Mouse (Mus musculus) neural tube, embryonic 14.5 days (tissue): ENCODE results near the gene Dusp1. TPM values are rescaled to one million over a fixed set of nuclear protein-coding genes. Genes with fewer than 3 reads are reported as not detected.

Experiments used
- ATAC-seq: fragments of 200-750 bp; cut with Nextera tagmentation; 2 replicates; pipeline ENCODE4 v1.8.0; 2017; ENCODE audit warnings: low read depth, mild to moderate bottlenecking, moderate TSS enrichment, moderate library complexity
- H3K27ac ChIP-seq: fragments of 300-500 bp; sonication (generic); 2 replicates; pipeline ENCODE4 v1.5.1; 2014; ENCODE audit warnings: low read depth, mild to moderate bottlenecking, control low read depth, low read length, moderate library complexity, mixed read lengths
- H3K27me3 ChIP-seq: fragments of 300-500 bp; sonication (generic); 2 replicates; pipeline ENCODE4 v1.6.1; 2014; ENCODE audit warnings: low read length; ENCODE audit not compliant: control insufficient read depth, insufficient read depth
- H3K36me3 ChIP-seq: fragments of 300-500 bp; sonication (generic); 2 replicates; pipeline ENCODE4 v1.6.1; 2014; ENCODE audit warnings: low read length, mixed read lengths; ENCODE audit not compliant: control insufficient read depth, insufficient read depth
- H3K4me1 ChIP-seq: fragments of 300-500 bp; sonication (generic); 2 replicates; pipeline ENCODE4 v1.6.1; 2014; ENCODE audit warnings: low read length; ENCODE audit not compliant: control insufficient read depth, insufficient read depth
- H3K4me2 ChIP-seq: fragments of 300-500 bp; sonication (generic); 2 replicates; pipeline ENCODE4 v1.6.1; 2014; ENCODE audit warnings: mild to moderate bottlenecking, low read depth, low read length, control low read depth
- H3K4me3 ChIP-seq: fragments of 300-500 bp; sonication (generic); 2 replicates; pipeline ENCODE4 v1.5.1; 2014; ENCODE audit warnings: low read depth, low read length, control low read depth, mixed read lengths
- H3K9ac ChIP-seq: fragments of 300-500 bp; sonication (generic); replicated peaks from 2 replicates; pipeline ENCODE4 v1.6.1; 2014; ENCODE audit warnings: low read depth, mild to moderate bottlenecking, control low read depth, low read length, mixed read lengths
- H3K9me3 ChIP-seq: fragments of 300-500 bp; sonication (generic); 2 replicates; pipeline ENCODE4 v1.6.1; 2016; ENCODE audit warnings: low read length; ENCODE audit not compliant: control insufficient read depth
- WGBS: fragments of 180-500 bp; shearing (Covaris S2); extraction: QIAGEN DNeasy Blood & Tissue Kit; methylation state at CpG from one replicate; pipeline ENCODE4 v1.1.7; 2014; 5-methylcytosine and 5-hydroxymethylcytosine counted together
- polyA plus RNA-seq: library from polyadenylated mRNA; unstranded; fragments of >200 nt; fragmentation: Nextera tagmentation; extraction: Ambion mirVana; gene quantifications from 2 replicates; pipeline ENCODE4 v1.2.1, GENCODE M21; 2014

Dusp1 gene
- polyA plus RNA-seq, 1 experiment from 2014 or later: 27.2 TPM

DNA sequence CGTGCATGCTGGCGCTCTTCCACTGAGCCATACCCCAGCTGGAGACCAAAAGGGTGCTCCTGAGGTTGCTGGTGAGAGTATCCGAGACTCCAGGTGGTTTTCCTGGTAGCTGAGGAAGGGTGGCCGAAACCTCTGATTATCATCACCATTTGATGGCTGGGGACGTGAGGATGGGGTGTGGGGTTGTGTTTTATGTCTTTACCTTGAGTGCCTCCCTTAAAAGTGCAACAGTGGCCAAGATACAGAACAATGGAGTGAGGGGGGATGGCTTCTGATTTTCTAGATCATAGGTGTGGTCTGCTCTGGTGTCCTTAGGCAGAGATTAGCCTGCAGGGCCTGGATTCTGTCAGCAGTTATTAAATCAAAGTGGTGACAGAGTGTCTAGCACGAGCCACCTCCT is 17.5 kb upstream of the Dusp1 start:
- 89% methylated on average over 6 of the region's 6 CpGs for WGBS
- Histone ChIP-seq H3K36me3 (no peaks in the 10 kb centered on the region), H3K4me3 (no peak overlapping the region)

DNA sequence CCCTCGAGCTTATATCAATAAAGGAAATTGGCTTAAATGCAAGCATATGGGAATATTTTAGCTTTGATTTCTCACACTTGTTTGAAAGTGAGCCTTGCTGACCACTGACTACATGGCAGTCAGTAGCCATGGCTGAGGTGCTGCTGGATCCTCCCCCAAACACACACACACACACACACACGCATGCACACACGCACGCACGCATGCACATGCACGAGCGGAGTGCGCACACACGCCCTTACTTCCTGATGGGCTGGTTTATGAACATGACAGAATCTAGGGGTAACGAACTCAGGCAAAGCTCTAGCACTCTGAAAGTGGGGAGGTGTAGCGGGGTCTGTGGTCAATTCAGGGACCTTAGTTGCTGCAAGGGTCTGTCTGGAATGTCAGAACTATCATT is 16.8 kb upstream of the Dusp1 start:
- Histone ChIP-seq H3K4me2 (no peak overlapping the region), H3K4me1 (no peaks in the 10 kb centered on the region), H3K9me3 (no peaks in the 10 kb centered on the region), H3K36me3 (no peaks in the 10 kb centered on the region), H3K27ac (no peak overlapping the region), H3K4me3 (no peak overlapping the region), H3K9ac (no peak overlapping the region), H3K27me3 (no peaks in the 10 kb centered on the region)
- WGBS: 97% methylated on average over 11 of the region's 11 CpGs
- no peak for ATAC-seq

More for the DNA sequence above, 17.5 kb upstream of the Dusp1 start:
- H3K27ac ChIP-seq: no peak overlapping the region
- no peak overlapping the region for H3K9ac ChIP-seq
- H3K4me1 ChIP-seq: no peaks in the 10 kb centered on the region
- no peak overlapping the region for H3K4me2 ChIP-seq
- no peaks in the 10 kb centered on the region for H3K9me3 ChIP-seq
- no peaks in the 10 kb centered on the region for H3K27me3 ChIP-seq
- no peak for ATAC-seq

DNA sequence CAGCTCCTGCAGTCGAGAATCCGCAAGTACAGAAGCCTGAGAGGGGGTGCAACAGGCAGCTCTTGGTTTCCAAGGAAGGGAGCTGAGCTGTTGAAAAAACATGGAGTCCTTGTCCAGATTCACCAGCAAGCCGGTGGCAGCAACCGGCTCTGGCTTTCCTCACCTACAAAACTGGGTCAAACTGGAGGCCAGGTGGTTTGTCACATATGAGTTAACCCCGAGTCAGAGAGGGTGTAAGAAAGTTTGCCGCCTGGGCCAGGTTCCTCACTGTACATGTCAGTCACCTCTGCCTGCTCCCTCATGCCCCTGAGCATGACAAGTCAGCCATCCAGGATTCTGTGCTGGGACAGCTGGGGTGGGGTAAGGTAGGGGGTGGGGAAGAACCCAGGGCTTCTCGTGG is 16.2 kb upstream of the Dusp1 start:
- Histone ChIP-seq H3K9me3 (no peaks in the 10 kb centered on the region), H3K27me3 (no peaks in the 10 kb centered on the region), H3K27ac (no peak overlapping the region), H3K36me3 (no peaks in the 10 kb centered on the region), H3K4me2 (no peak overlapping the region), H3K9ac (no peak overlapping the region), H3K4me1 (no peaks in the 10 kb centered on the region), H3K4me3 (no peak overlapping the region)
- WGBS: 92% methylated on average over 7 of the region's 7 CpGs
- ATAC-seq: no peak

DNA sequence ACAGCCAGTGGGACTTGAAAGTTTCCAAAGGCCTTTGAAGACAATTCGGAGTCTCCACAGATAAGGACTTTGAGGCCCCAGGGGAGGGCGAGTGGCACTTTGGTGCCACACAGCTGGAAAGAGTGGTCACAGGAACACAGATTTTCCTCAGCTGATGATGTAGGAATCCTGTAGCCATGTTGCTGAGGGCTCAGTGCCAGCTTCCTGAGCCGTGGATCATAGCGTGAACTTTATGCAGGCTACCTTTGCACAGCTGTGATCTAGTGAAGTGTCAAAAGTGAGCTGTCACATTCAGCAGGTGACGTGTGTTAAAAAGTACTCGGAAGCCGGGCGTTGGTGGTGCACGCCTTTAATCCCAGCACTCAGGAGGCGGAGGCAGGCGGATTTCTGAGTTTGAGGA is 15.4 kb upstream of the Dusp1 start:
- no peaks in the 10 kb centered on the region for H3K4me1 ChIP-seq
- H3K4me3 ChIP-seq: no peak overlapping the region
- H3K27ac ChIP-seq: no peak overlapping the region
- H3K27me3 ChIP-seq: no peaks in the 10 kb centered on the region
- ATAC-seq: no peak
- H3K4me2 ChIP-seq: no peak overlapping the region
- H3K36me3 ChIP-seq: no peaks in the 10 kb centered on the region
- H3K9me3 ChIP-seq: no peaks in the 10 kb centered on the region
- 92% methylated on average over 11 of the region's 11 CpGs for WGBS
- no peak overlapping the region for H3K9ac ChIP-seq

DNA sequence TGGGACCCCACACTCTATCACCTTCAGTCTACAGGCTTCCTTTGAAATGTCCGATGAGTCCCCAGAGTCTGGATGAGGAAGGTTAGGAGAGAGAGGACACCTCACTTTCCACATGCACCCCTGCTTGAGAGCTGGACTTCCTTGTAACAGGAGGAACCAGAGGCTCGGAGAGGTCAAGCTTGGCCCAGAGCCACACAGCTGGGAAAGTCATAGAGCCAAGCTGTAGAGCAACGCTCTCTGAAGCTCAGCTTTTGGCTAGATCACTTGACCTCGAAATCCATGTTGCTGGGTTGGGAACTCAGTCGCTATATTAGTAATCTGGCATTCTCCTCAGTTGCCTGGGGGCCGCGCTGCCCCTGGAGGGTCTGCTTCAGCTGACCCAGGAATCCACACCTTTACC is 14.9 kb upstream of the Dusp1 start:
- no peaks in the 10 kb centered on the region for H3K36me3 ChIP-seq
- no peak overlapping the region for H3K4me2 ChIP-seq
- H3K9me3 ChIP-seq: no peaks in the 10 kb centered on the region
- no peaks in the 10 kb centered on the region for H3K4me1 ChIP-seq
- no peak overlapping the region for H3K27ac ChIP-seq
- 85% methylated on average over 7 of the region's 7 CpGs for WGBS
- no peak overlapping the region for H3K9ac ChIP-seq
- no peaks in the 10 kb centered on the region for H3K27me3 ChIP-seq
- ATAC-seq: no peak
- H3K4me3 ChIP-seq: no peak overlapping the region

DNA sequence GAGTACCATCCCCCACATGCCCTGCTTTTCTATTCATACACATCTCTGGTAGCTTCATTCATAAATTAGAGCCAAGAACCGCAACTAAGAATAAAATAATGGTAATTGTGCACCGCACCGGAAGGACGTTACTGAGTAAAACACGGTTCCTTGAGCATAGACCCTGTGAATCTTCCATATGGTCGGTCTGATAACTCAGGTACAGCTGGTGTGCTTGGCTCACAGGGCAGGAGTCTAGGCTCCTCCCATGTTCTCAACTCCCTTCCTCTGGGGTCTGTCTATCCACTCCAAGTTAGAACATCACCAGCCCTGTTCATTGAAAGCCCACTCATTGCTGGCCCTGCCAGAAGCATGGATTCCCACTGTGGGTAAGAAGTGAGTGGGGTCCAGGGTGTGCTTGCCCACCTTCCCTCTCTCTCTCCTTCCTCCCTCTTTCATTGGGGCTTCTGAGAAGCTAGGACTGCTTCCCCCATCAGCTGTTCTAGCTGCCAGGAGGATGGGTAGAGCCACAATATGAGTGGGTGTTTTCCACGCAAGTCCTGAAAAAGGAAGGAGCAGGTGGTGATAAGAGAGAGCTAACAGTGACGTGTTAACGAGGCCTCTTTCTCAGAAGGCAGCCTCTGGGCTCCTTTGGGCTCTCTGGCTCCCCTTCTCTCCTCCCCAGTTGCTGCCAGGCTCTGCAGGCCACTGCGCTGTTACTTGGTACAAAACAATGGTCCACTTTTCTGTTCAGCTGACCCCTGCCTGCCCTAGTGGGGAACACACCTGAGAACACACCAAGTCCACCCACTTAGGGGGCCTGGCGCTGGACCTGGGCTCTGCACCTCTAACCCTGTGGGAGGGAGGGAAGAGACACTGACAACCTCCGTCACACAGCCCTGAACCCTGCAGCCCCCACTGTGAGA is 14.1 kb upstream of the Dusp1 start:
- H3K4me1 ChIP-seq: no peaks in the 10 kb centered on the region
- H3K36me3 ChIP-seq: no peaks in the 10 kb centered on the region
- no peak overlapping the region for H3K4me2 ChIP-seq
- H3K27me3 ChIP-seq: no peaks in the 10 kb centered on the region
- H3K27ac ChIP-seq: no peak overlapping the region
- 81% methylated on average over 12 of the region's 12 CpGs for WGBS
- H3K4me3 ChIP-seq: no peak overlapping the region
- no peaks in the 10 kb centered on the region for H3K9me3 ChIP-seq
- no peak overlapping the region for H3K9ac ChIP-seq
- ATAC-seq: no peak

DNA sequence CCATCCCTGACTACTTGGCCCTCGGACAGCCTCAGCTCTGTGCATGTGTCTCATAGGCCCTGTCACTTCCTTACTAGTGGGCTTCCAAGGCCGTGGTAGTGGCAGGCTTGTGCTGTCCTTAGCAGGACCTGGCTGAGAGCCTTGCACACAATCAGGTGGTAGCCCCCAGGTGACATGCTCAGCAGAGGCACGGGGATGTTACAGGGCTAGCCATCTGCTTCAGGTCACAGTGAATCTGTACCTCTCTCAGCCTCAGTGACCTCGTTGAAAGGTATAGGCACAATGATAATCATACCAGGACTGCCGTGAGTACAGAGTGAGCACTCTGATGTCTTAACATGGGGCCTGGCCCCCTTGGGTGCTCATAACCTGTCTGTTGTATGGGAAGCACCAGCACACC is 12.8 kb upstream of the Dusp1 start:
- Histone ChIP-seq H3K4me3 (no peak overlapping the region), H3K36me3 (0 out of 2 replicates have a peak, but pooled peaks cover 3% of the 10 kb centered on the region), H3K4me1 (no peaks in the 10 kb centered on the region), H3K9ac (no peak overlapping the region), H3K27me3 (no peaks in the 10 kb centered on the region), H3K9me3 (no peaks in the 10 kb centered on the region), H3K4me2 (no peak overlapping the region), H3K27ac (no peak overlapping the region)
- 93% methylated on average over 5 of the region's 5 CpGs for WGBS
- ATAC-seq: no peak

DNA sequence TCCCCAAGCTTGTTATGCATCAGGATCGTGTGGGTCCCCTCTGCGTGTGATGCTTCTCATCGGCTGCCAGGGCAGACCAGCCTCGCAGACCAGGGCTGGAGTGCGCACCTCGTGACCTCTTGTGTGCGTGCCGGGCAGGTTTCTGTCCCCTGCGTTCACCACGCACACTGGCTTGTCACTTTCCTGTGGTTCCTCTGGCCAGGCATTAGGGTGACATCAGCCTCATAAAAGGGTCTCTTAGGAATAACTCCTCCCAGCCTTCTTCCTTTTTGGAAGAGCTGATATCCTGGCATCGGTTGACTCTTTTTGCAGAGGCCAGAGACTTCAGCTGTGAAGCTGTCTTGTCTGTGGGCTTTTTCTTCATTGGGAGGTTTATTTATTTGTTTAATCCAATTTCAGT is 12.2 kb upstream of the Dusp1 start:
- ATAC-seq: no peak
- no peak overlapping the region for H3K9ac ChIP-seq
- no peaks in the 10 kb centered on the region for H3K4me1 ChIP-seq
- H3K4me2 ChIP-seq: no peak overlapping the region
- WGBS: 86% methylated on average over 11 of the region's 11 CpGs
- no peak overlapping the region for H3K27ac ChIP-seq
- 0 out of 2 replicates have a peak, but pooled peaks cover 3% of the 10 kb centered on the region for H3K36me3 ChIP-seq
- no peak overlapping the region for H3K4me3 ChIP-seq
- no peaks in the 10 kb centered on the region for H3K27me3 ChIP-seq
- H3K9me3 ChIP-seq: no peaks in the 10 kb centered on the region

DNA sequence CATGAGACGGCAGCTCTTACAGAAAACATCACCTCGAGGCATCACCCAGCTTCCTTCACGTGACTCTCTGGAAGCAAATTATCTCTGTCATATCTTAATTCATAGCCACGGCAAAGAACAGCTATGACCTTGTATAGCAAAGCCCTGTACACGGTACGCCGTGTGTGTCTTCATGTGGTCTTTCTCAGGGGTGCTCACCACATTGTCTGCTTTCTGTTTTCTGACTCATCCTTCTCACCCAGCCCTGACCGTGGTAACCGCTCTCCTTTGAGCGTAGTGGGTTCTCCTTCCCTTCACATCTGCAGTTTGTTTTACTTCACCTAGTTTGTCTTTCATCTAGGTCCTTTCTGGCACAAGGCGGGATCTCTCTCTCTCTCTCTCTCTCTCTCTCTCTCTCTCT is 10.3 kb upstream of the Dusp1 start:
- H3K36me3 ChIP-seq: peaks cover 10% of the 10 kb centered on the region; the same call in 1 of the 2 replicates
- no peak overlapping the region for H3K4me3 ChIP-seq
- no peaks in the 10 kb centered on the region for H3K27me3 ChIP-seq
- no peaks in the 10 kb centered on the region for H3K9me3 ChIP-seq
- H3K27ac ChIP-seq: no peak overlapping the region
- no peaks in the 10 kb centered on the region for H3K4me1 ChIP-seq
- H3K9ac ChIP-seq: no peak overlapping the region
- no peak overlapping the region for H3K4me2 ChIP-seq
- no peak for ATAC-seq
- whole genome bisulfite sequencing: 96% methylated on average over 11 of the region's 11 CpGs
